Mouse (Mus musculus): ENCODE measurements around the gene Palm3. TPM values are rescaled to one million over a fixed set of nuclear protein-coding genes. Genes with fewer than 3 reads are reported as not detected.
"Not testable (repeated sequence)": the region's sequence is repeated elsewhere in the genome, so short reads cannot be mapped to it uniquely, and the experiment has no call there.

Gene Palm3
- polyA plus RNA-seq, 1 experiment: 0.89 TPM

DNA sequence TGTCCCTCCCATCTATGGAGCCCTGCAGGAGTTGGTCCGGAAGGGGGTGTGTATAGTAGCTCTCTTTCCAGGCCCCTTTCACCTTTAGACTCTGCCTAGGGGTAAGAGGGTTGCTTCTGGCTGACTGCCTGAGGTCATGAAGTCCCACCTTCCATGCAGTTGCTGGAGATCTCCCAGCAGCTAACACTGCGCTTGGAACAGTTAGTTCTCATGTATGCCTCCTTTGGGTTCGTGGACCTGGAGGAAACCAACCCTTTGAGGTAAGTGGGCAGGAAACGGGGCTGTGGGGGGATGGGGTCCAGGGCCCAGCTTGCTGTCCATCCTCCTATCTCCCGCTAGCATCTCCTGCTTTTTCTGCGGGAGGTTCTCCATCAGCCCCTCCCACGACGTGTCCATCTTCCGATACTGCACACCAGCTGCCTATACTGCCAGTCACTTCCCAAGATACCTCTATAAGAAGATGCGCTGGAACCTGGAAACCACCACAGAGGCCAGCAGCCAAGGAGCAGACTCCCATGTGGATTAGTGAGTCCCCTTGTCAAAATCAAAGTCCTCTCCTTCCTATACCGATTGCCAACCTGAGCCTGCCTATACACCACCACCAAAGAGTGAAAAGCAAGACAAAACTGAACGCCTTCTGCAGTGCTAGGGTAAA, 18.2 kb upstream of the Palm3 start:
- Histone ChIP-seq H3K4me3 (replicated peaks; ENCODE audit: extremely low read depth, low read depth, low read length) (no peak overlapping the region), H3K4me1 (ENCODE audit: control insufficient read depth, insufficient read depth, low read length) (peaks cover 6% of the 10 kb centered on the region; the same call in 1 of the 2 replicates)
- TF ChIP-seq CTCF (IDR thresholded peaks at IDR 0.05; ENCODE audit: insufficient read depth, low read length): no peak
- TF ChIP-seq POLR2A (IDR thresholded peaks at IDR 0.05; ENCODE audit: borderline replicate concordance, extremely low read depth, low read depth, low read length): no peak
- DNase-seq: no peak
- WGBS: 75% methylated on average over 12 of the region's 12 CpGs

DNA sequence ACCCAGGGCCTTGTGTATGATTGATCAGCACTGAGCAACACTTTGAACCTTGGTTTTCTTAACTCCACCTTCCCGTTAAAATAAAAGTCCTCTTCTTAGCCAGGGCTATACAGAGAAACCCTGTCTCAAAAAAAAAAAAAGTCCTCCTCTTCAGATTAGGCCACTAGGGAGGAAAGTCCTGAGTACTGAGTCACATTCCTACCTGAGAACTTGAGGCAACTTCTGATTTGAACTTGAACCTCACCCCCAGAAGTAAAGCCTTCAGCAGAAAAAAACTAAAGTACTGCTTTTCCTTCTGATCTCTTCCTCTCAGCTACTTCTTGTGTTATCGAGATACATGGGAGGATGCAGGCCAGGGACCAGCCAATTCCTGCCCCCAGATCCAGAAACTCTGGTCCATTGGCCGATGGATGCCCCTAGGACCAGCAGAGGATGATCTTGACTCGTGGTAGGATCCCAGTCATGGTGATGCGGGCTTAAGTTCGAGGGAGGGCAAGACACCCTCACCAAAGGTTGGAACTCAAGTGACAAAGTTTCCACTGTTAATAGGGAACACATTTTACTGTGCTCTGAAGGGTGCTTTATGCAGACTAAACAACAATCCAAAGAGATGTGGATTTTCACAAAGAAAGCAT, 17.5 kb upstream of the Palm3 start:
- no peak for DNase-seq
- 74% methylated on average over 6 of the region's 6 CpGs for WGBS
- TF ChIP-seq POLR2A (IDR thresholded peaks at IDR 0.05; ENCODE audit: borderline replicate concordance, extremely low read depth, low read depth, low read length): no peak
- no peak for TF ChIP-seq CTCF (IDR thresholded peaks at IDR 0.05; ENCODE audit: insufficient read depth, low read length)
- Histone ChIP-seq H3K4me1 (ENCODE audit: control insufficient read depth, insufficient read depth, low read length) (peaks cover 4% of the 10 kb centered on the region; the same call in 1 of the 2 replicates), H3K4me3 (replicated peaks; ENCODE audit: extremely low read depth, low read depth, low read length) (no peak overlapping the region)

- WGBS: under 1% methylated on average over 30 of the region's 30 CpGs
- TF ChIP-seq CTCF (IDR thresholded peaks at IDR 0.05; ENCODE audit: insufficient read depth, low read length): no peak
- TF ChIP-seq POLR2A (IDR thresholded peaks at IDR 0.05; ENCODE audit: borderline replicate concordance, extremely low read depth, low read depth, low read length): peak; percentile 68; the same call in 1 of the 2 replicates
- no peaks in the 10 kb centered on the region; the same call in 1 of the 2 replicates for H3K4me1 ChIP-seq (ENCODE audit: control insufficient read depth, insufficient read depth, low read length)
- DNase-seq: peak; percentile 92
- H3K4me3 ChIP-seq (replicated peaks; ENCODE audit: extremely low read depth, low read depth, low read length): peak overlapping the region; percentile 50
These were observed 16.6 kb upstream of the Palm3 start for GRCm38 (mm10) chr8:84004533-84005201.

GRCm38 (mm10) chr8:84005502-84005901, 15.8 kb upstream of the Palm3 start:
- WGBS: 92% methylated on average over 7 of the region's 7 CpGs
- not testable (repeated sequence) for H3K4me3 ChIP-seq (replicated peaks; ENCODE audit: extremely low read depth, low read depth, low read length); DNase-seq; H3K4me1 ChIP-seq (ENCODE audit: control insufficient read depth, insufficient read depth, low read length)

DNA sequence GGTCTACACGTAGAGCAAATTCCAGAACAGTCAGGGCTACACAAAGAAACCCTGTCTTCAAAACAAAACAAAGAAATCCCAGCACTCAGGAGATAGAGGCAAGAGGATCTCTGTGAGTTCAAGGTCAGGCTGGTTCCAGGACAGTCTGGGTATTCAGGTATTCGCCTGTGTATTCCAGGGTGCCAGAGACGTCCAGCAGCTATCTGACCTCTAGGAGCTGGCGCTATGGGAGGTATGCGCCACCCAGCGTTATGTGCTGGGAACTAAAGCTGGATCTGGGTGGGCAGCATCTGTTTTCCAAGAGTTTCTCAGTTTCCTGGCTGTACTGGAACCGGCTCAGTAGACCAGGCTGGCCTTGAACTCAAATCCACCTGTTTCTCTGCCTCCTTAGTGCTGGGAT, 12.9 kb upstream of the Palm3 start:
- DNase-seq: no peak
- no peak for TF ChIP-seq POLR2A (IDR thresholded peaks at IDR 0.05; ENCODE audit: borderline replicate concordance, extremely low read depth, low read depth, low read length)
- TF ChIP-seq CTCF (IDR thresholded peaks at IDR 0.05; ENCODE audit: insufficient read depth, low read length): peak; percentile 46; the same call in 1 of the 2 replicates
- WGBS: 47% methylated on average over 7 of the region's 7 CpGs
- H3K4me1 ChIP-seq (ENCODE audit: control insufficient read depth, insufficient read depth, low read length): peaks cover 5% of the 10 kb centered on the region
- H3K4me3 ChIP-seq (replicated peaks; ENCODE audit: extremely low read depth, low read depth, low read length): no peak overlapping the region

GRCm38 (mm10) chr8:84009876-84010275, 11.4 kb upstream of the Palm3 start:
- WGBS: under 1% methylated on average over 11 of the region's 11 CpGs
- DNase-seq: peak; percentile 82
- no peak for TF ChIP-seq POLR2A (IDR thresholded peaks at IDR 0.05; ENCODE audit: borderline replicate concordance, extremely low read depth, low read depth, low read length)
- peak; percentile 89 for TF ChIP-seq CTCF (IDR thresholded peaks at IDR 0.05; ENCODE audit: insufficient read depth, low read length)
- H3K4me1 ChIP-seq (ENCODE audit: control insufficient read depth, insufficient read depth, low read length): peaks cover 5% of the 10 kb centered on the region
- peak overlapping the region; percentile 4 for H3K4me3 ChIP-seq (replicated peaks; ENCODE audit: extremely low read depth, low read depth, low read length)

DNA sequence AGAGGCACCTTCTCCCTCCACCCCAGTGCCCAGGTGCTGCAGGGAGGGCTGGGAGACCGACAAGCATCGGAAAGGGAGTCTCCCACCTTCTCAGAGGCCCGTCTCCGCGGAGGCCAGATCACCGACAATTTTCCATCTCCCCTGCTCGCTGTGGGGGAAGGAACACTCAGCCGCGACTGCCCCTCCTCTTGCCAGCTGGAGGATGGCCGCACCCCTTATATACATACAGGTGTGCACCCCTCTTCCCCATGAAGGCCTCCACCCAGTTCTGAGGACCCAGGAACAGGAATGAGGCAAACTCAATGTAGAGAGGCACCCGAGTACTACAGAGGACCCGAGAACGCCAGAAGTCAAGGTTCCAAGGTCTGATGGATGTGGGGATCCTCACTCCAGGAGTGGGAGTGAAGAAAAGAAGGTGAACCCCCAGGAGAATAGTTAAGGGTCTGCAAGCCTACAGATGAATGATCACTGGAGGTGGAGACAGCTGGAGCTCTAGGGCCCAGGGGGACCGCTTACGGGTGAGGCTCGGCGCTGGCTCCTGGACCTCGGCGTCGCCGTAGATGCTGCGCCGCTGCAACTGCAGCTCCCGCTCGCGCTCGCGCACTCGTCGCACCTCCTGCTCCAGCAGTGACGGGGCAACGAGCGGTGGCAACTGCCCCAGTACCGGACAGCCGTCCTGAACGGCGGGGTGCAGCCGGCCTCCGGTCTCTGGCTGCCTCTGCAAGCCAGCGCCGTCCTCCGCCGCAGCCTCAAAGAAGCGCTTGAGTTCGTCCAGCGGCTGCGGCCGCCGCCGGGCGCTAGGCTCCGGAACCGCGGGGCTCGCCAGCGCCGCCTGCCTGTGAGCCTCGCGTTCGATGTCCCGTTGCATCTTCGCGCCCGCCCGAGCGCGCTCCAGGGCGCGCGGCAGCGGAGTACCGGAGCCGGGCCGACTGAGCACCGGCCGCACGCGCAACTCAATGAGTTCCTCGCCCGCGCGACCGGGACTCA, 10.4 kb upstream of the Palm3 start:
- H3K4me3 ChIP-seq (replicated peaks; ENCODE audit: extremely low read depth, low read depth, low read length): peak overlapping the region; percentile 61
- DNase-seq: peak; percentile 81
- TF ChIP-seq CTCF (IDR thresholded peaks at IDR 0.05; ENCODE audit: insufficient read depth, low read length) (peak; percentile 46), POLR2A (IDR thresholded peaks at IDR 0.05; ENCODE audit: borderline replicate concordance, extremely low read depth, low read depth, low read length) (no peak)
- H3K4me1 ChIP-seq (ENCODE audit: control insufficient read depth, insufficient read depth, low read length): peaks cover 5% of the 10 kb centered on the region
- WGBS: 2% methylated on average over 83 of the region's 83 CpGs

DNA sequence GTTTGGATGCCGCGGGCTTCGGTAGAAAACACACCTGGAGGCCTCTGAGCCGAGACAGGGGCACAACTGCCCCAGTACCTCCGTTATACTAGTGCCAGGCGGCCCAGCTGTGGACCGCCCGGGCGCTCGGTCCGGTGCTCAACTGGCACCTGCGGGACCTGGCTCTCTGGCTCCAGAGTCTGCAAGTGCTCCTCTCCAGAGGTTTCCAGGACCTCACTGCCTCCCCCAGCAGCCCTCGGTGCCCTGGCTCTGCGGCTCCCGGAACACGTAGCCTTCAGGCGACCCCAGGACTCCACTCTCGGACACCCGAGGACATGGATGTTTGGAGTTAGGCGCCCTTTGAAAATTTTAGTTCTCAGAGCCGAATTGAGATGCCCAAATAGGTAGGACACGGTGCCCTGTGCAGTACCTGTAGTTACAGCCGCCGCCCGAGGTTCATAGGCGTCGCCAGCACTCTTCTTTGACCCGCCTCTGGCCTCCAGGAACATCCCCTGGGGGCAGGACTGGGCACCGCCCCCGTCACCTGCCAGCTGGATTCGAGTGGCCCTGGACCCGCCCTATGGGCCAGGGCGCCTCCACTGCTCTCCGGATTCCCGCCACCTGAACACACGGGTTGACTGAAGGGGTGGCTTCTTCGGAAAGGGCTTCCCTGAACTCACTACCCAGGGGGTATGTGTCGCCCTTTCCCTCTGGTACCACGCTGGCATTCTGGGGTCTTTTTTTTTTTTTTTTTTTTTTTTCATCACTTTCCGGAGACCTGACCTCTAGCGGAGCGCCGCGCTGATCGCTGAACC, 9.4 kb upstream of the Palm3 start, which contains the start of gene 2210011C24Rik:
Gene 2210011C24Rik (minus strand): TSS at position 467 of the 794 bp plus-strand sequence.
- DNase-seq: peak; percentile 70
- TF ChIP-seq CTCF (IDR thresholded peaks at IDR 0.05; ENCODE audit: insufficient read depth, low read length) (no peak), POLR2A (IDR thresholded peaks at IDR 0.05; ENCODE audit: borderline replicate concordance, extremely low read depth, low read depth, low read length) (peak; percentile 34; the same call in 1 of the 2 replicates)
- H3K4me1 ChIP-seq (ENCODE audit: control insufficient read depth, insufficient read depth, low read length): peaks cover 5% of the 10 kb centered on the region
- WGBS: 2% methylated on average over 45 of the region's 45 CpGs
- H3K4me3 ChIP-seq (replicated peaks; ENCODE audit: extremely low read depth, low read depth, low read length): peak within 1 kb of the TSS; percentile 61
